Comparison of ENCODE assay signal across 9 mouse cellular contexts in genomic region chr1:134749889-134750288, GRCm38 (mm10).
DNase-seq lines count a peak whose midpoint lies in the region; ATAC-seq lines count a peak whose summit lies in the region.
"Had no signal": no experiment of that assay in that cellular context is flagged by ENCODE, and none has a peak within 500 bp of the region (broad histone marks: within the 10 kb centered on the region; RNA-seq: fewer than 3 reads in every experiment).

No protein-coding gene starts in this region.

- peak; percentile 43; the same call in 1 of the 2 replicates for ATAC-seq in hindbrain, embryonic 14.5 days (ENCODE audit: low FRiP score)
- no peak for ATAC-seq in hindbrain, embryonic 11.5 days (ENCODE audit: low FRiP score)
- ATAC-seq: forebrain, postnatal 0 days had no signal

- H3K4me3 ChIP-seq in hindbrain, embryonic 14.5 days (replicated peaks; ENCODE audit: low read length), result no peak overlapping the region
- no peak overlapping the region for H3K4me3 ChIP-seq in hindbrain, embryonic 11.5 days (ENCODE audit: low read depth, low read length)

- H3K9ac ChIP-seq in hindbrain, embryonic 14.5 days, result no peak overlapping the region
- no peak overlapping the region for H3K9ac ChIP-seq in hindbrain, embryonic 11.5 days (ENCODE audit: low read depth, low read length)
- H3K9ac ChIP-seq: forebrain, postnatal 0 days had no signal

- H3K36me3 ChIP-seq in hindbrain, embryonic 14.5 days (replicated peaks; ENCODE audit: control insufficient read depth, insufficient read depth), result no peaks in the 10 kb centered on the region
- no peaks in the 10 kb centered on the region for H3K36me3 ChIP-seq in hindbrain, embryonic 11.5 days (ENCODE audit: control insufficient read depth, insufficient read depth, low read length)

- no peak overlapping the region for H3K27ac ChIP-seq in hindbrain, embryonic 14.5 days
- H3K27ac ChIP-seq in hindbrain, embryonic 11.5 days (ENCODE audit: low read depth, low read length), result no peak overlapping the region

- no peak for DNase-seq in hindbrain, embryonic 14.5 days (ENCODE audit: low spot score)
- no peak for DNase-seq in hindbrain, embryonic 11.5 days (ENCODE audit: low spot score)
- DNase-seq in right cerebral cortex, postnatal 4 days, result peak; percentile 35
- DNase-seq in right cerebral cortex, postnatal 36 days (ENCODE audit: low spot score in 2 of 2), result no peak
- peak; percentile 61 to 76 for DNase-seq in gastrocnemius, postnatal 4 days (ENCODE audit: low spot score in 2 of 2)
- no peak for DNase-seq in frontal cortex, postnatal 10 days (ENCODE audit: low spot score in 2 of 2)
- no peak for DNase-seq in layer of hippocampus, adult 18-20 months (ENCODE audit: low spot score in 2 of 2)
- DNase-seq in c-Kit-positive CD71-positive TER-119-positive erythroid progenitor cells, embryonic 14.5 days (ENCODE audit: low spot score), result no peak
- DNase-seq: forebrain, postnatal 0 days had no signal

- no peaks in the 10 kb centered on the region for H3K9me3 ChIP-seq in hindbrain, embryonic 14.5 days (ENCODE audit: control insufficient read depth, low read length)
- no peaks in the 10 kb centered on the region for H3K9me3 ChIP-seq in hindbrain, embryonic 11.5 days (ENCODE audit: control insufficient read depth, low read length)

- peaks cover 7% of the 10 kb centered on the region; the same call in 1 of the 2 replicates for H3K4me1 ChIP-seq in hindbrain, embryonic 14.5 days (replicated peaks; ENCODE audit: control insufficient read depth, insufficient read depth, low read length)
- H3K4me1 ChIP-seq in hindbrain, embryonic 11.5 days (replicated peaks; ENCODE audit: control insufficient read depth, insufficient read depth, low read length), result no peaks in the 10 kb centered on the region; the same call in 1 of the 2 replicates

- no peak overlapping the region for H3K4me2 ChIP-seq in hindbrain, embryonic 14.5 days (replicated peaks)
- H3K4me2 ChIP-seq in hindbrain, embryonic 11.5 days (replicated peaks; ENCODE audit: low read depth, low read length), result no peak overlapping the region

- WGBS in hindbrain, embryonic 14.5 days, result 77% methylated on average over 7 of the region's 7 CpGs
- 87% methylated on average over 7 of the region's 7 CpGs for WGBS in hindbrain, embryonic 11.5 days

- H3K27me3 ChIP-seq in hindbrain, embryonic 14.5 days (ENCODE audit: control insufficient read depth, insufficient read depth, low read length), result no peaks in the 10 kb centered on the region
- no peaks in the 10 kb centered on the region for H3K27me3 ChIP-seq in hindbrain, embryonic 11.5 days (ENCODE audit: control insufficient read depth, insufficient read depth, low read length)

Comparison
In these comparisons a context has a peak if more than half of its experiments do, and no peak if none do; other contexts are left out.
1. DNase-seq: peak in right cerebral cortex, postnatal 4 days (single experiment) and gastrocnemius, postnatal 4 days (2 of 2); none in hindbrain, embryonic 14.5 days (single experiment), hindbrain, embryonic 11.5 days (single experiment), right cerebral cortex, postnatal 36 days (0 of 2), frontal cortex, postnatal 10 days (0 of 2), layer of hippocampus, adult 18-20 months (0 of 2) and c-Kit-positive CD71-positive TER-119-positive erythroid progenitor cells, embryonic 14.5 days (single experiment).